Mouse (Mus musculus): ENCODE measurements around the gene Dync1i1. TPM values are rescaled to one million over a fixed set of nuclear protein-coding genes. Genes with fewer than 3 reads are reported as not detected.
A peak's percentile ranks its signal among the peaks of the same experiment; 100 is the strongest.

Dync1i1 gene
- polyA plus RNA-seq, 1 experiment from 2014 or later = 117 TPM

DNA sequence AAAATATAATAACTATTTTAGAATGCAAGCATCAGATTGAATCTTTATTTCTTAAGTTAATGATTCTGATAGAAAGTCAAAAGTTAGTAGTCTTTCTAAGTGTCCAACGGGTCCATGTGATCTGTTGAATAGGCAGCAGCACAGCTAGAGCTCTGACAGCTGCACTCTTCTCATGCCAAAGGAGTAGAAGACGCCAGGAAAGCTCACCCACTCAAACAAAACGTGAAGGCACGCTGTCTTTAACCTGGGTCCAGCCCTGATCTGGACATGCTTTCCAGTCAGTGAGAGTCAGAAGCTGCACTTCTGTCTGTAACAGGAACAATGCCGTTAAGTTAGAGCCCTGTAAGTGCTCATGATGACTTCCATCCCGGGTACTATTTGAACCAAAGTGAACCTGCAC, 56.3 kb downstream of the Dync1i1 start:
- Histone ChIP-seq H3K9me3 (no peaks in the 10 kb centered on the region), H3K4me2 (replicated peaks) (no peak overlapping the region), H3K4me1 (no peaks in the 10 kb centered on the region), H3K4me3 (no peak overlapping the region), H3K27ac (replicated peaks) (no peak overlapping the region), H3K27me3 (no peaks in the 10 kb centered on the region), H3K9ac (replicated peaks) (no peak overlapping the region), H3K36me3 (no peaks in the 10 kb centered on the region)
- WGBS = 84% methylated on average over 6 of the region's 6 CpGs
- no peak for ATAC-seq (replicated peaks)

DNA sequence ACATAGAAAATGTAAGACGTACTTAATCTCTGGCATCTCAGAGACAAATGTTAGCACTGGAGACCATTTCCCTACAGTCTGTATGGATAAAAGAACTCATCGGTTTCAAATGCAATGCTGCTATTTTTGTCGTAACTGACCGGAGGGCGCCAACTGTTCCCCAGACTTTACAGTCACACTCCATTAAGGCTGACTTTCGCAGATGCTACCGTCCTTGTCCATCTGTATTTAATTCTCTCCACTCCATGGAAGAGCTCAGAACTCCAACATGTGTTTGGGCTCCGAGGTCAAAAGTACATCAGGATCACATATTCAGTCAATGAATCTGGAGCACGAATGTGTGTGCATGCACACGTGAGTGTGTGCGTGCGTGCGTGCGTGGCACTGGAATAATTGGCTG, 58.4 kb downstream of the Dync1i1 start:
- Histone ChIP-seq H3K4me1 (no peaks in the 10 kb centered on the region), H3K27me3 (no peaks in the 10 kb centered on the region), H3K4me2 (replicated peaks) (no peak overlapping the region), H3K4me3 (no peak overlapping the region), H3K27ac (replicated peaks) (no peak overlapping the region), H3K9me3 (no peaks in the 10 kb centered on the region), H3K9ac (replicated peaks) (no peak overlapping the region), H3K36me3 (no peaks in the 10 kb centered on the region)
- no peak for ATAC-seq (replicated peaks)
- WGBS = 90% methylated on average over 14 of the region's 14 CpGs

DNA sequence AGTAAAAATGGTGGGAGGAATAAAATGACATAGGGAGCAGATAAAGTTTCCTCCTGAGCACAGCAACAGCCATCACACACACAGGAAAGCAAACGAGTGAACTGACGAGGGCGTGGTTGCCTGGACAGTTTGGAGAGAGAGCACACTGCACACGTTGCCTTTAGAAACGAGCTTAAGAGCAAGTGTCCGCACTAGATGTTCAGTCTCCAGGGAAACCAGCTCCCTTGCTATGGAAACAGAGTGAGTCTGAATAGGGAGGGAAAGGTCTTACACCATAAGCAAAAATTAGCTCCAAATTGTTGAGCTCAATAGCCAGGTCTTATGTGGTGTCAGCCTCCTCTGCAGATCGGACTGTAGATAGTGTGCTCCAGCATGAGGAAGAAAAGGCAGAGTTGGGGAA, 65.2 kb downstream of the Dync1i1 start:
- no peaks in the 10 kb centered on the region for H3K4me1 ChIP-seq
- no peaks in the 10 kb centered on the region for H3K36me3 ChIP-seq
- no peaks in the 10 kb centered on the region for H3K9me3 ChIP-seq
- WGBS = 47% methylated on average over 7 of the region's 7 CpGs
- H3K27me3 ChIP-seq = no peaks in the 10 kb centered on the region
- no peak overlapping the region for H3K27ac ChIP-seq (replicated peaks)
- no peak overlapping the region for H3K4me3 ChIP-seq
- H3K4me2 ChIP-seq (replicated peaks) = no peak overlapping the region
- ATAC-seq (replicated peaks) = no peak
- H3K9ac ChIP-seq (replicated peaks) = no peak overlapping the region

- Histone ChIP-seq H3K36me3 (no peaks in the 10 kb centered on the region), H3K9me3 (no peaks in the 10 kb centered on the region), H3K9ac (replicated peaks) (no peak overlapping the region), H3K4me3 (no peak overlapping the region), H3K27me3 (no peaks in the 10 kb centered on the region), H3K4me2 (replicated peaks) (no peak overlapping the region), H3K27ac (replicated peaks) (no peak overlapping the region), H3K4me1 (no peaks in the 10 kb centered on the region)
- 66% methylated on average over 5 of the region's 5 CpGs for WGBS
- no peak for ATAC-seq (replicated peaks)
These were observed 68.8 kb downstream of the Dync1i1 start for GRCm38 (mm10) chr6:5794106-5794753.

GRCm38 (mm10) chr6:5795314-5795713, 69.9 kb downstream of the Dync1i1 start:
- Histone ChIP-seq H3K9ac (replicated peaks) (no peak overlapping the region), H3K27me3 (no peaks in the 10 kb centered on the region), H3K9me3 (no peaks in the 10 kb centered on the region), H3K27ac (replicated peaks) (no peak overlapping the region), H3K4me3 (no peak overlapping the region), H3K4me1 (no peaks in the 10 kb centered on the region), H3K4me2 (replicated peaks) (no peak overlapping the region), H3K36me3 (no peaks in the 10 kb centered on the region)
- ATAC-seq (replicated peaks) = no peak
- WGBS = 81% methylated on average over 2 of the region's 2 CpGs

DNA sequence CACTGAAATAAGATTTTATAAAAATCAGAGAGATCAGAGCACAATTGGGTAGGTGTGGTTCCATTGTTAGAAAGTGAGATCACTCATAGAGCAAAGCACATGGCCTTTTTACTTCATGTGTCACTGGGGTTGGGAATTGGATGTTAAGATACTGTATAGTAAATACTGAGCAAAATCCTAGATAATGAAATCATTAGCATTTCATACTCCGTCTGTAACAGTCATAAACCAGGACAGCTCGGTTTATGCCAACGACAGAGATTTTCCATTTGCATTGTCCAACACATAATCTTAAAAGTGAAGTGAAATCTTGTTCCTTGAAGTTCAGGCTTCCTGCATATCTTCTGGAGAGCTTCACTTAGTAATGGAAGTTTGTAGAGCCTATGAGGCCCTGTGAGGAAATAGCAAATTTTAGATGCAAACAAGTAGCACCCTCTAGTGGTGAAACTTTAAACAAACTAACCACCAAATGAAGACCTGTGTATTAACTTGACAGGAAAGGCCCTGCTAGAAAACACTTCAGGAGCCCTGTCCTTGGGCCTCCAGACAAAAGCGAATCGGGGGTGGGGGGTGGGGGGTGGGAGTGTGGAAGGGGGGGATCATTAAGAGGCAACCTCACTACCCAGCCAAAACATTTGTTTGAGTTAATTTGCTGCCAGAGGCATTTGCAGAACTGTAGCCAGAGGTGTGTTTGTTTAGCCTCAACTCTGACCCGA, 76.8 kb downstream of the Dync1i1 start:
- ATAC-seq (replicated peaks) = peak; percentile 73
- H3K9me3 ChIP-seq = no peaks in the 10 kb centered on the region
- H3K4me1 ChIP-seq = no peaks in the 10 kb centered on the region
- no peak overlapping the region for H3K4me2 ChIP-seq (replicated peaks)
- no peak overlapping the region for H3K27ac ChIP-seq (replicated peaks)
- H3K9ac ChIP-seq (replicated peaks) = no peak overlapping the region
- no peak overlapping the region for H3K4me3 ChIP-seq
- no peaks in the 10 kb centered on the region for H3K36me3 ChIP-seq
- WGBS = 56% methylated on average over 6 of the region's 6 CpGs
- H3K27me3 ChIP-seq = no peaks in the 10 kb centered on the region

- H3K4me1 ChIP-seq = no peaks in the 10 kb centered on the region
- no peak overlapping the region for H3K9ac ChIP-seq (replicated peaks)
- H3K27me3 ChIP-seq = no peaks in the 10 kb centered on the region
- no peak overlapping the region; the same call in 1 of the 2 replicates for H3K27ac ChIP-seq (replicated peaks)
- WGBS = 46% methylated on average over 11 of the region's 11 CpGs
- no peak overlapping the region for H3K4me2 ChIP-seq (replicated peaks)
- no peaks in the 10 kb centered on the region for H3K9me3 ChIP-seq
- H3K4me3 ChIP-seq = no peak overlapping the region
- H3K36me3 ChIP-seq = no peaks in the 10 kb centered on the region
- ATAC-seq (replicated peaks) = peak; percentile 24
These were observed 77.5 kb downstream of the Dync1i1 start for GRCm38 (mm10) chr6:5802840-5803491.

DNA sequence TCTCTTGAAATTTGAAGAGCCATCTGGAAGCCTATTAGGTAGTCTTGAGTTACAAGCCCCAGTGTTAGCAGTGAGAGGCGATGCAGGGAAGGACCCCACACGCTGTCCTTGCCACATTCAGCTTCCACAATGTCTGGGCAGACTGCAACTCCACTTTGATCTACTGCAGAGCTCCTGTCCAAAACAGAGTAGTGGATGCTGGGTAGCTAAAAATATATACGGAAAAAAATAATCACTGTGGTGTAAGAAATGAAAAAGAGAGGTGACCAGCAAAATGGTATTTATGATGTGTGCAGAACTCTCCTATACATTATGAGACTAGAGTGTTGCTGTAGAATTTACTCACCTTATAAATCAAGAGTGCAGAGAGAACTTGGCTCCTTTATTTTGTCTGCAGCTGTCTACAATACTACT, 82.6 kb downstream of the Dync1i1 start:
- Histone ChIP-seq H3K4me3 (no peak overlapping the region), H3K27me3 (no peaks in the 10 kb centered on the region), H3K4me2 (replicated peaks) (no peak overlapping the region), H3K36me3 (no peaks in the 10 kb centered on the region), H3K27ac (replicated peaks) (no peak overlapping the region), H3K9ac (replicated peaks) (no peak overlapping the region), H3K4me1 (no peaks in the 10 kb centered on the region), H3K9me3 (no peaks in the 10 kb centered on the region)
- no peak for ATAC-seq (replicated peaks)
- 80% methylated on average over 3 of the region's 3 CpGs for WGBS

DNA sequence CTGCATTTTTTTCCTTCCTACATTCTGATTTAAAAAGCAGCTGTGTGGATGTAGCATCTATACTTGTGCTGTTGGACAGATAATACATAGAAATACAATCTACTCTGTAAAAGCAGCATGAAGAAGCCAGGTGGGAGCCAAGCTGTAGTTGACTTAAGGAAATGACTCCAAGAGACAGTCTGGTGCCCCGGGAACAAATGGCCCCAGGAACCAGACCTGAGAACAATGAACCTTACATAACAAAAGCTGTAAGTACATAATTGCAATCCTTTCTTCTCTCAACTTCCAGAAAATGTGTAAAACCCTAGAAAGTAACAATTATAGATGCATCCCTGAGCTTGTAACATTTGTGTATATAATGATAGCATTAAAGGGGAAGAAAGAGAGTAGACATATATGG, 86.6 kb downstream of the Dync1i1 start:
- WGBS = 55% methylated on average over 1 of the region's 1 CpGs
- H3K9me3 ChIP-seq = no peaks in the 10 kb centered on the region
- no peaks in the 10 kb centered on the region for H3K4me1 ChIP-seq
- H3K9ac ChIP-seq (replicated peaks) = no peak overlapping the region
- no peak for ATAC-seq (replicated peaks)
- no peaks in the 10 kb centered on the region for H3K27me3 ChIP-seq
- no peak overlapping the region for H3K27ac ChIP-seq (replicated peaks)
- H3K36me3 ChIP-seq = no peaks in the 10 kb centered on the region
- no peak overlapping the region for H3K4me3 ChIP-seq
- no peak overlapping the region for H3K4me2 ChIP-seq (replicated peaks)

GRCm38 (mm10) chr6:5819674-5820073, 94.2 kb downstream of the Dync1i1 start:
- no peak overlapping the region for H3K9ac ChIP-seq (replicated peaks)
- no peak overlapping the region for H3K4me3 ChIP-seq
- ATAC-seq (replicated peaks) = no peak
- no peaks in the 10 kb centered on the region for H3K27me3 ChIP-seq
- WGBS = 93% methylated on average over 3 of the region's 3 CpGs
- no peak overlapping the region for H3K27ac ChIP-seq (replicated peaks)
- H3K9me3 ChIP-seq = no peaks in the 10 kb centered on the region
- no peaks in the 10 kb centered on the region for H3K4me1 ChIP-seq
- no peak overlapping the region for H3K4me2 ChIP-seq (replicated peaks)
- H3K36me3 ChIP-seq = no peaks in the 10 kb centered on the region

GRCm38 (mm10) chr6:5825461-5825860, 100.0 kb downstream of the Dync1i1 start:
- Histone ChIP-seq H3K27me3 (no peaks in the 10 kb centered on the region), H3K4me1 (peaks cover 5% of the 10 kb centered on the region; the same call in 1 of the 2 replicates), H3K9ac (replicated peaks) (no peak overlapping the region), H3K4me2 (replicated peaks) (no peak overlapping the region), H3K9me3 (no peaks in the 10 kb centered on the region), H3K36me3 (no peaks in the 10 kb centered on the region), H3K4me3 (no peak overlapping the region), H3K27ac (replicated peaks) (no peak overlapping the region)
- WGBS = 95% methylated on average over 3 of the region's 3 CpGs
- ATAC-seq (replicated peaks) = no peak

DNA sequence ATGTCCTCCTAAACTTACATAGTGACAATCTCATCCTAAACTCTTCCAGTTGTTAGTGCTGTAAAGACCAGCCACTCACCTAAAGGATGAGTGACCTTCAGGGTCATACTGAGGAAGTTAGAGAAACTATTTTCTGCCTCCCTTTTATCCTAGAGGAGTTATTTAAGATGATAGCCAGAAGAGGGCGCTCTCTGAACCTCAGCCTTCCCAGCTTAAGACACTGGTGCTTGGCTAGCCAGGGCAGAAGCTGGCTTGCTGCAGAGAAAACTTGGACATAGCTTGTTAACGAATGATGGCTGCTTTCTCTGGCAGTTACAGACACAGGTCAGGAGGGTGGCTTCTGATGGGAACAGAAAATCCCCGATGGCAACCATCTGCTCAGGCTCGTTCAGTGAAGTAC, 101.6 kb downstream of the Dync1i1 start:
- no peaks in the 10 kb centered on the region for H3K36me3 ChIP-seq
- WGBS = 62% methylated on average over 4 of the region's 4 CpGs
- no peaks in the 10 kb centered on the region for H3K9me3 ChIP-seq
- H3K4me3 ChIP-seq = no peak overlapping the region
- peaks cover 5% of the 10 kb centered on the region; the same call in 1 of the 2 replicates for H3K4me1 ChIP-seq
- H3K4me2 ChIP-seq (replicated peaks) = no peak overlapping the region
- H3K27ac ChIP-seq (replicated peaks) = no peak overlapping the region
- H3K9ac ChIP-seq (replicated peaks) = no peak overlapping the region
- no peak for ATAC-seq (replicated peaks)
- H3K27me3 ChIP-seq = no peaks in the 10 kb centered on the region
